Mouse (Mus musculus) liver, adult 2 months (tissue): ENCODE data around the gene Mogs. TPM values are rescaled to one million over a fixed set of nuclear protein-coding genes. Genes with fewer than 3 reads are reported as not detected.

Source experiments
- DNase-seq: peaks from one replicate; pipeline ENCODE4 v3.0.0-alpha.2; 2011; ENCODE audit warnings: low read depth, low spot score; ENCODE audit errors: extremely low read depth
- H3K27ac ChIP-seq: fragments of 200-500 bp; replicated peaks from 2 replicates; pipeline ENCODE4 v1.5.1; 2012; ENCODE audit warnings: low read depth, mild to moderate bottlenecking, control low read depth, inconsistent platforms, low read length; ENCODE audit not compliant: insufficient read depth
- H3K27me3 ChIP-seq: fragments of 200-500 bp; 2 replicates; pipeline ENCODE4 v1.6.1; 2012; ENCODE audit warnings: mild to moderate bottlenecking, moderate library complexity, low read length, inconsistent platforms; ENCODE audit not compliant: control insufficient read depth, insufficient read depth
- H3K36me3 ChIP-seq: fragments of 200-500 bp; 2 replicates; pipeline ENCODE4 v1.6.1; 2012; ENCODE audit warnings: low read length, inconsistent platforms; ENCODE audit not compliant: control insufficient read depth, insufficient read depth
- H3K4me1 ChIP-seq: fragments of 200-500 bp; 2 replicates; pipeline ENCODE4 v1.6.1; 2011; ENCODE audit warnings: low read length; ENCODE audit not compliant: control insufficient read depth, insufficient read depth
- H3K4me3 ChIP-seq: fragments of 200-500 bp; 2 replicates; pipeline ENCODE4 v1.5.1; 2011; ENCODE audit warnings: low read depth, mild to moderate bottlenecking, control low read depth, low read length, moderate library complexity; ENCODE audit not compliant: insufficient read depth
- H3K79me2 ChIP-seq: fragments of 200-500 bp; 2 replicates; pipeline ENCODE4 v1.6.1; 2012; ENCODE audit warnings: inconsistent platforms, mild to moderate bottlenecking, low read length, moderate library complexity; ENCODE audit not compliant: control insufficient read depth, insufficient read depth
- H3K9ac ChIP-seq: fragments of 200-500 bp; 2 replicates; pipeline ENCODE4 v1.6.1; 2012; ENCODE audit warnings: low read depth, mild to moderate bottlenecking, control low read depth, inconsistent platforms, low read length
- CTCF ChIP-seq: fragments of 200-500 bp; IDR thresholded peaks from 2 replicates; pipeline ENCODE4 v1.5.1; 2011; ENCODE audit warnings: low read depth, low read length, control low read depth
- POLR2A ChIP-seq: fragments of 200-500 bp; IDR thresholded peaks from 2 replicates; pipeline ENCODE4 v1.6.1; 2011; ENCODE audit warnings: low read length, control low read depth; ENCODE audit not compliant: insufficient read depth; ENCODE audit errors: extremely low read depth
- WGBS: fragments of 180-500 bp; shearing (Covaris S2); methylation state at CpG from one replicate; pipeline ENCODE4 v1.1.7; 2018; 5-methylcytosine and 5-hydroxymethylcytosine counted together
- polyA plus RNA-seq: library from polyadenylated mRNA; depleted of rRNA; stranded (reverse); fragments of >200 nt; gene quantifications from 2 replicates; pipeline ENCODE4 v1.2.3, GENCODE M21; 2012
- total RNA-seq: library from RNA; depleted of rRNA; stranded (reverse); fragments of >200 nt; gene quantifications from 2 replicates; pipeline ENCODE4 v1.2.3, GENCODE M21; 2014

The Mogs gene
- total and polyA plus RNA-seq, 2 experiments, result 28.2 to 66.1 TPM

DNA sequence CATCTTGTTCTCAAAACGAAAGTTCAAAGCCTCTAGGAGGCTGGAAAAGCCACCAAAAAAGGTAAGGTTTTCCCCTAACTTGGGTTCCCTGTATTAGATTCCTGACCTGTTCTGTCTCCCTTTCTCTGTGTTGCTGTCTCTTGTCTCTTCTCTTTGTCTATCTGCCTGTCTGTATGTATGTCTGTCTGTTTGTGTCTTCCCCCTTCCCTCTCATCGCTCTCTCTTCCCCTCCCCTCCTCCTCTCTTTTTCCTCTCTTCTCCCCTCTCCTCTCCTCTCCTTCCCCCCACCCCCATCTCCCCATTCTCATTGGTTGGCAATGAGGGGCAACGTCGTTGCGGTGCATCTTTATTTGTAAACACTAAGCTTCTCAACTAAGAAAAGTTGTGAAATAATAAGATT, 10.0 kb downstream of the Mogs start, which contains the start of gene Ino80b:
Gene Ino80b, minus strand, starts transcription at position 101 of the 400 bp plus-strand sequence.
- TF ChIP-seq CTCF, result no peak
- no peak for TF ChIP-seq POLR2A
- H3K4me1 ChIP-seq, result peaks cover 7% of the 10 kb centered on the region
- peak within 1 kb of the TSS; percentile 96 for H3K9ac ChIP-seq
- DNase-seq, result no peak
- peak within 1 kb of the TSS; percentile 97 for H3K4me3 ChIP-seq
- 20% methylated on average over 5 of the region's 5 CpGs for WGBS
- H3K27ac ChIP-seq, result peak within 1 kb of the TSS; percentile 66
- H3K79me2 ChIP-seq, result no peaks in the 10 kb centered on the region
- H3K36me3 ChIP-seq, result no peaks in the 10 kb centered on the region; the same call in 1 of the 2 replicates
- H3K27me3 ChIP-seq, result no peaks in the 10 kb centered on the region

DNA sequence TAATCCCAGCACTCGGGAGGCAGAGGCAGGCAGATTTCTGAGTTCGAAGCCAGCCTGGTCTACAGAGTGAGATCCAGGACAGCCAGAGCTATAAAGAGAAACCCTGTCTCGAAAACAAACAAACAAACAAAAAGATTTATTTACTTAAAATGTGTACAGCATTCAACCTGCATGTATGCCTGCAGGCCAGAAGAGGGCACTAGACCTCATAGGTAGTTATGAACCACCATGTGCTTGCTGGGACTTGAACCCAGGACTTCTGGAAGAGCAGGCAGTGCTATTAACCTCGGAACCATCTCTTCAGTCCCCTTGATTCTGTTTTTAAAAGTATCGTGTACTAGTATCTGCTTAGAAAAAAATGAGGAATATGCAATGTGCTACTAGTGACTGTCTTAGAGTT, 12.1 kb downstream of the Mogs start:
- Histone ChIP-seq H3K27ac (no peak overlapping the region), H3K36me3 (no peaks in the 10 kb centered on the region; the same call in 1 of the 2 replicates), H3K9ac (no peak overlapping the region), H3K4me1 (peaks cover 10% of the 10 kb centered on the region), H3K27me3 (no peaks in the 10 kb centered on the region), H3K79me2 (no peaks in the 10 kb centered on the region), H3K4me3 (no peak overlapping the region)
- TF ChIP-seq POLR2A, result no peak
- TF ChIP-seq CTCF, result no peak; the same call in 1 of the 2 replicates
- no peak for DNase-seq
- WGBS, result 96% methylated on average over 5 of the region's 5 CpGs

DNA sequence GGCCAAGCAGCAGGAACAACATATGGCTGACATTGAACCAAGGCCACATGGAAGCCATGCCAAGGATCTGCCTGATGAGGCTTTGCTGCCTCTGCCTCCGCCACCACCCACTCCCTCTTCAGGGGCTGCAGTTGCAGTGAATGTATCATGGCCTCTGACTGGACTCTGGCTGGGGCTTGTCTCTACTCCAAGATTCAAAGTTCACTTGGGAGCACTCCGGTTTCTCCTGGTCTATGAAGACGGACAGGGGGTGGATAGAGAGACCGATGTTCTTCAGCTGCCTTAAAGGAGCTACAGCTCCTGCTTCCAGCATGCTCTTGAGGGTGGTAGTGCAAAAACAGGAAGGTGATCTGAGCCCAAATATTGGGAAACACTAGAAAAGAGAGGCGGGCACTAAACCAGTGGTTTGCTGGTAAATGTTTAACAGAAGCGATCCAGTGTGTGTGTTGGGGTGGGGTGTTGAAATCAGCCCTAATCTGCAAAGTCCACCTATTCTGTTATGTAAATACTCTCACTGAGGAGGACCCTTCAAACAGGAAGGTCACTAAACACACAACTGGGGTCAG, 16.3 kb downstream of the Mogs start:
- WGBS, result 14% methylated on average over 6 of the region's 6 CpGs
- no peak for TF ChIP-seq POLR2A
- TF ChIP-seq CTCF, result no peak
- H3K4me1 ChIP-seq, result peaks cover 19% of the 10 kb centered on the region
- no peaks in the 10 kb centered on the region for H3K79me2 ChIP-seq
- peak; percentile 98 for DNase-seq
- H3K27ac ChIP-seq, result peak overlapping the region; percentile 69
- H3K36me3 ChIP-seq, result no peaks in the 10 kb centered on the region
- H3K4me3 ChIP-seq, result no peak overlapping the region
- no peaks in the 10 kb centered on the region for H3K27me3 ChIP-seq
- H3K9ac ChIP-seq, result peak overlapping the region; percentile 31

DNA sequence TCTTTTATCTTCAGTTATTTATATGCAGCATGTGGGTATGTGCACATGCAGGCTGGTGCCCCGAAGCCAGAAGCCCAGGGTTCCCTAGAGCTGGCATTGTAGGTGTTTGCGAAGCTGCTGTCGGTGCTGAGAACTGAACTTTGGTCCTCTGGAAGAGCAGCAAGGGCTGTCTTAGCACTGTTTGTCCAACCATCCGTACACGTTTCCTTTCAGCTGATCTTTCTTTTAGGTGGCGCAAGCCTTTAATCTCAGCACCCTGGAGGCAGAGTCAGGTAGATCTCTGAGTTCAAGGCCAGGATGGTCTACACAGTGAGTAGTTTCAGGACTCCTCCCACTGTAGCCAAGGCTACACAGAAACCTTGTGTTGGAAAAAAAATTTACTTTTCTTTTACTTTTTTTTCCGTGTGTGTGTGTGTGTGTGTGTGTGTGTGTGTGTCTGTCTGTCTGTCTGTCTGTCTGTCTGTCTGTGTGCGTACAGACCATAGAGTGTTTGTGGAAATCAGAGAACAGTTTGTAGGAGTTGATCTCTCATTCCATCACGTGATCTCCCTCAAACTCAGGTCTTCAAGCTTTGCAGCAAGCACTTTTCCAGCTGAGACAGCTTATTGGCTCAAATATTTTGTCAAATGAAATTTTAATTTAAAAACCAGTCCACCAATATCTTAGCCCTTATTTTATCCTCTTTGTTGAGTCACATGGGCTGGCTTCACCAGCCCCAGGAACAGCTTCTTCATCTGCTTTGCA, 17.1 kb downstream of the Mogs start:
- H3K79me2 ChIP-seq, result no peaks in the 10 kb centered on the region
- no peak overlapping the region for H3K9ac ChIP-seq
- H3K27ac ChIP-seq, result peak overlapping the region; percentile 60
- H3K36me3 ChIP-seq, result no peaks in the 10 kb centered on the region
- peak; percentile 97 for DNase-seq
- no peak overlapping the region for H3K4me3 ChIP-seq
- 30% methylated on average over 9 of the region's 9 CpGs for WGBS
- H3K4me1 ChIP-seq, result peaks cover 19% of the 10 kb centered on the region
- no peak for TF ChIP-seq POLR2A
- TF ChIP-seq CTCF, result no peak
- H3K27me3 ChIP-seq, result no peaks in the 10 kb centered on the region

DNA sequence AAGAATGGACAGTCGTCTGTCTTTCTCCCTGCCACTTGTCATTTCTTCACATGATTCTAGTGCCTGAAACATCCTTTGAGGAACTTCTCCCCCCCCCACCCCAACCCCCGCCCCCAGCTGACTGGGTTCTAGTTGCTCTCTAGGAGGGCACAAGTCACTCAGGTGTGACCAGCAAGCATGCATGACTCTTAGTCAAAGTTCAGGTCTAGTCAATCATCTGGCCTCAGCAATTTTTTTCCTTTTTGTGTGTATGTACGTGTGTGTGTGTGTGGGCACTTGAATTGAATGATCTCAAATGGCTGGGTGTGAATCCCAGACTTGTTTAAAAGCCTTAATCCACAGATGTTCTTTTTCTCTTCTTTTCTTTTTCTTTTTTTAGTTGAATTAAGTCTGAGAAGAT, 18.9 kb downstream of the Mogs start:
- no peak overlapping the region for H3K27ac ChIP-seq
- peak; percentile 49 for DNase-seq
- no peak overlapping the region for H3K9ac ChIP-seq
- no peaks in the 10 kb centered on the region for H3K36me3 ChIP-seq
- H3K4me3 ChIP-seq, result no peak overlapping the region
- WGBS, result 54% methylated on average over 3 of the region's 3 CpGs
- no peaks in the 10 kb centered on the region for H3K27me3 ChIP-seq
- H3K79me2 ChIP-seq, result no peaks in the 10 kb centered on the region; the same call in 1 of the 2 replicates
- peaks cover 26% of the 10 kb centered on the region for H3K4me1 ChIP-seq
- TF ChIP-seq POLR2A (no peak), CTCF (no peak)

DNA sequence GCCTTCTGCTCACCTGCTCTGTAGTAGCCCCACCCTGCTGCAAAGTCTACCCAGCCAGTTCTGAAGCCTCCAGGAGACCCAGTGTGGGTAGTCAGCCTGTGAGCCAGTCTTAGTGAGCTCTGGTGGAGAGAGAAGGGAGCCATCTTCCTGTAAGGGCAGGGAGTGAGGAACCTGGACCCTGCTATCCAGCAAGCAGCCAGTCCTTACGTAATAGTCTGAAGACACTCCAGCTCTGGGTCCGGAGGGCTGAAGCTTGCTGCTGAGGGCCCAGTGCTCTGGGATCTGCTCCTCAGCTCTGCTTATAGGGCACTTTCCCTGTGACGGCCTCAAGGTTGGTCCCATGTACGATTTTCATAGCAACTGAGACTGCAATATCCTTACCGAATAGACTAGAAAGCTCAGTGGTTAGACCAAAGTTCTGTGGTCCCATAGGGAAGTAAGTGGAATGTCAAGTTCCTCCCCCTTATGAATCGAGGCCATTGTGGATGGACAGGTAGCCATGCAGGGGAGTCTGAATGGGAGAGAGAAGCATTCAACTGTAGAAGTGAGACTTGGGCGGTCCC, 19.7 kb downstream of the Mogs start, which contains the start of gene Rtkn:
Gene Rtkn, plus strand, starts transcription at position 513 of the 563 bp plus-strand sequence.
- H3K4me3 ChIP-seq, result peak within 1 kb of the TSS; percentile 79
- TF ChIP-seq POLR2A (no peak), CTCF (no peak)
- H3K9ac ChIP-seq, result peak within 1 kb of the TSS; percentile 86
- peak within 1 kb of the TSS; percentile 89 for H3K27ac ChIP-seq
- H3K27me3 ChIP-seq, result no peaks in the 10 kb centered on the region
- WGBS, result 61% methylated on average over 7 of the region's 7 CpGs
- H3K4me1 ChIP-seq, result peaks cover 26% of the 10 kb centered on the region
- H3K36me3 ChIP-seq, result no peaks in the 10 kb centered on the region
- H3K79me2 ChIP-seq, result peaks cover 2% of the 10 kb centered on the region; the same call in 1 of the 2 replicates
- DNase-seq, result peak; percentile 54
